Mouse (Mus musculus) frontal cortex, adult 2 months (tissue): ENCODE measurements around the gene Raet1e. TPM values are rescaled to one million over a fixed set of nuclear protein-coding genes. Genes with fewer than 3 reads are reported as not detected.
A peak's percentile ranks its signal among the peaks of the same experiment; 100 is the strongest.
"Not testable (repeated sequence)": the region's sequence is repeated elsewhere in the genome, so short reads cannot be mapped to it uniquely, and the experiment has no call there.

Source experiments
- DNase-seq, 2 experiments: peaks; one replicate each; pipeline ENCODE4 v3.0.0; 2022; ENCODE audit warnings: low spot score in 1 of 2; ENCODE audit errors: extremely low spot score in 1 of 2
- polyA plus RNA-seq: library from polyadenylated mRNA; depleted of rRNA; stranded (reverse); fragments of >200 nt; gene quantifications from 2 replicates; pipeline ENCODE4 v1.2.3, GENCODE M21; 2012; rRNA removed

Raet1e gene
- polyA plus RNA-seq: not detected in 2 replicates

DNA sequence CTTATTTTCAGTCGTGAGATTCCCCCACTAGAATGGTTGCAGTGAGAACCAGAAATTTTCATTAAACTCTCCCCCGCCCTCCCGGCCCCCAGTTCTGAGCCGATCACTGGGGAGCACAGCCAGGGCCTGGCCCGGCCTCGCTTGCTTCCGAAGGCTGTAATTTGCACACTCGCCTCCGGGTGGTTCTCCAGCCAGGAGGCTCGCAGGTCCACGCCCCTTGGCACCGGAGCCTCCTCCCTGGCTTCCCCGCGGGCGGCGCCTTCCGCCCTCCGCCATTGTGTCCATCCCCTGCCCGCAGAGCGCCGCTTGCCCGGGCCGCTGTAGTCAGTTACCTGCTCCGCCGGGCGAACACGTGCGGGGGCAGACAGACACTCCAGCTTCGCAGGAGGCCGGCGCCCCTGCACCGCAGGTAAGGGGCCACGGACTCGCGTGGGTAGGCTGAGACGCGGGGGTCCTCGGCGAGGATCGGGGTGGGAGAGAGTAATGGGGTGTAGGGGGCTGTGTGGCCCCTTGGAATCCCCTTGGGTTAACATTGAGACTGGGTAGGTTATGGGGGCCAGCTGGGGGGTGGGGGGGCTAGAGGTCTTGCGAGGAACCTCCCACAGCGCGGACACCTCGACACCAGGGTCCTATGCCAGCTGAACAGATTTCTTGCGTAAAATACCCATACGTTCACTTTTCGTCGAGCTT is at the start of gene Raet1e, which contains the start of gene H60b:
Gene Raet1e (plus strand): TSS at position 260 of the 690 bp plus-strand sequence.
Gene H60b (plus strand): TSS at position 277 of the 690 bp plus-strand sequence.
- DNase-seq: not testable (repeated sequence)

DNA sequence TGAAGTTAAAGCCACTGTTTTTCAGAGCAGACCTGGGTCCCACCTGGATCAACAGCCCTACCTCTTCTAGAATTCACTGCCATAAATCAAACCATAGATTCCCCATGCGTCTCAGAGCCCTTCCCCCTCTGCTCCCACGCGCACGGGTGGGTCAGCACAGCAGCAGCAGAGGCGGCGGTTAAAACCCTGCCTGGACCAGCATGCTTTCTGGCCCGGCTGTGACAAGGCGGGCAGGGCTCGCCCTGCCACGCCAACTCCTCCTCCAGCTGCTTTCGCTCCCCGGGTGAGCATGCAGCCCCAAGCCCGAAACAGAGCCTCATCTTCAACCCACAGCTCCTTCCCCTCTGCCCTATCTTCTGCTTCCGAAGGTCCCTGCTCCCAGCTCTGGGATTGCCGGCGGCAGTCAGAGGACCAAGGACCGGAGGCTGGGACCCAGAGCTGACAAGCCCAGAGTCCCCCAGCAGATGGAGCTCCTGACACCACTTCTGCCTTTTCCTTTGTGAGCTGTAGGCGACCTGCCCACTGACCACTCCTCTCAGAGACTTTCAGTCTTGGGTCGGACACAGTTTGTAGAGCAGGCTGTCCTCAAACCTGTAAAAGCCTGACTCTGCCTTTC is 17.6 kb upstream of the Raet1e start:
- DNase-seq: peak; percentile 26 to 76

DNA sequence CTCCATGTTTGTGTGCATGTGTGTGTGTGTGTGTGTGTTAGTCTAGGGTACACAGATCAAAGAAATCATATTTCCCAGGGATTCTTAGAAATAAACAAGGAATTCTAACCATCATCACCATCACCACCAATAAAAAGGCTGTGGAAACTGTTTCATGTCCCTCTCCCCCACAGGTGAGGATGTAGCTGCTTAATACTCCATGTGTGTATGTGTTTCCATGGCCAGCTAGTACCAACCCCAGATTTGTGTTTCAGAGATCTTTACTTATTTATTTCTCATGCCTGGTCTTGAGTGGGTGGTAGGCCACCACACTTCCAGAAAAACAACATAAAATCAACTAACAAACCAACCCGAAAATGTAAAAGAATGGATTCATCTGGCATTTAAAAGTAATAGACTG is 16.2 kb upstream of the Raet1e start:
- DNase-seq: not testable (repeated sequence)

DNA sequence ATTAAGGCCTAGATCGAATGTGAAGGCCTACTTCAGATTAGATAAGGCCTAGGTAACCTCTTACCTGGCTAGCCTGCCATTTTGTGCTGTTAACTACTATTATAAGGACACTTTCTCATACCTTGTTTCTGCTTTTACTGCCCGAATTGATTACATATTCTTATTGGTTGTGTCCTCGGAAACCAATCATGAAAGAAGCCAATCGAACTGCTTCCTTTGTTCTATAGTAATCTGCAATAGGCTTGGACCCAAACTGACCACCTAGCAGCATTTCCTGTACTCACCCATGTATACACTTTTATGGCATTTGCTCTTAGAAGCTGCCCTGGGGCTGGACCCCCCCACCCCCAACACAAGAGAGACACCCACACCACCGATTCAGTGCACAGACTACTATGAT is 15.4 kb upstream of the Raet1e start:
- no peak for DNase-seq

DNA sequence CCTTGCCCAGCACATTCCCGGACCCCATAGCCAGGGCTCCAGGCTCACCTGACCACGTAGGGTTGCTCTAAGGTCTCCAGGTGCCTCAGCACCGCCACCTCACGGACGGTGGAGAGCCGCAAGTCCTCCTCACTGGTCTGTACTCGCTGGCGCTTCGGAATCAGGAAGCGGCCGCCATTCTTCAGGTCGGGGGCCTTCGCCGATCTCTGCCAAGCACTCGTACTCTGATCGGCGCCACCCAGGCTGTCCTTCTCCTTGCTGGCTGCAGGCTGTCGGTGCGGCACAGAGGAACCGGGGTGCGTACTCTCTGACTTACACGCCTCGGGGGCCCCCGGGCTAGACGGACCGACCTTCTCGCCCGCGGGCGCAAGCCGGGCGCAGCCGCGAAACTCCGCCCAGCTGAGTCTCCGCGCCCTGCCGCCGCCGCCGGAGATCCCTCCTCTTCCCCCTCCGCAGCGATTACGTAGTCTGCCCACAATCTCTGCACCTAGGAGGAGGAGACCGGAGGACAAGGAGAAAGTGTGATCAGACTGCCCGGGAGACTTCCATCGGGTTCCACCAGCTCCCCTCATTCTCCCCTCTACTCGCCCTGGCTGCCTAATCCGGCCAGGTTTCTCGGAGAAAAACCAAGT is 9.8 kb upstream of the Raet1e start:
- DNase-seq: no peak

DNA sequence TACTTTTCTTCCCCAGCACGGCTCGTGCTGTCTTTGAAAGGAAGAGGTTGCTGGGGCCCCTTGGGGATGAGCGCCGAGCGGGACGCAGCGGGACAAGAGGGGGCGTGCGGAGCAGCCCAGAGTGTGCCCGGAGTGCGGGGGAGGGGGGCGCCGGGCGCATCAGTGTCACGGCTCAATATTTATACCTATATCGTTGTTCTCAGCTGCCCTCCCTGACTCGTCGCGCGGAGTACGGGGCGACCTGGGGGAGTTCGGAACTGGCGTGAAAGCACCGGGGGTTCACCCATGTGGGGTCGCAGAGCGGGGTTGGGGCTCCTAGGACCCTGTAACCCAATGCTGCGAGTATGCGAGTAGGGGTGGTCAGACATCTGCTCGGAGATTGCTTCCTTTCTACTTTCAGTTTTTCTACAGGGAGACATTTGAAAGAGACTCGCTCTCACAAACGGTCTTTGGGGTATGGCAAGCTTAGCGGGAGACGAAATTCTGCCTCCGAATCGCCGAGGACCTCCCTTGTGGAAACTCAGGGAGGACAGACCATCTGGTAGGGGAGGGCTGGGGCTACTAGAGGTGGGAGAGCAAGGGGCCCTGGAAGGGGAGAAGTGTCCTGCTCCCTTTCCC is 9.2 kb upstream of the Raet1e start, which contains the start of gene E030030I06Rik:
Gene E030030I06Rik (minus strand): TSS at position 198 of the 618 bp plus-strand sequence.
- no peak for DNase-seq

DNA sequence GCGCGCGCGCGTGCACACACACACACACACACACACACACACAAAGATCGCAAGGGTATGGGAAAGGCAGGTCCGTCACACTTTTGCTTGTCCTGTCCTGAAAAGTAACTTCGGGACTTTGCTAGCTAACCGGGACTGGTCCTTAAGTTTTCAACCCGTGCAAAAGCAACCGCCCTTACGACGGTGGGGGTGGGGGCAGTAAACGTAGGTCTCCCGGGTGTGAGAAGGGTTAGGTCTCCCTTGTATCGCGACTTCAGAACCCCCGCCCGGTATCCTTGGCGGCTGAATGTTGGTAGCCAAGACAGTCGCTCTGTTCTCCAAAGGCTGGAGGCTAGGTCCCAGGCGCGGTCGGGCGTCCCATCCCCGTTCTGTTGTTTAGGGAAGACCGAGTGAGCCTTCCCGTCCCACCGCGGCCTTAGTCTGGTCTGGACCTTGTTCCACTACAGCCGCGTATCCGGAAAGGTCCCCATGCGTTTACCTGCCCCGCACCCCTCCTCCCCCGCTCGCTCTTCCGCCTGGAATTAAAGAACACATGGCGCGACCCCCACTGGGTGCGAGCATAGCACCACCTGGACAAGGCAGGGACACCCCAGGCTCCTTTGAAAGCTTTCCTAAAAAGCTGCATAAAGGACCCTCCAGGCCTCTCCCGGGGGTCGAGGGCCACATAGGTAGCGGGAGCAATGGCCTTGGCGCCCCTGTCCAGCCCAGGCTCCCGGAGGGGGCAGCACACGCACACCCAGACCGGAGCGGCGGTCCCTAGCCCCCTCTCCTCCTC is 8.5 kb upstream of the Raet1e start:
- DNase-seq: no peak

DNA sequence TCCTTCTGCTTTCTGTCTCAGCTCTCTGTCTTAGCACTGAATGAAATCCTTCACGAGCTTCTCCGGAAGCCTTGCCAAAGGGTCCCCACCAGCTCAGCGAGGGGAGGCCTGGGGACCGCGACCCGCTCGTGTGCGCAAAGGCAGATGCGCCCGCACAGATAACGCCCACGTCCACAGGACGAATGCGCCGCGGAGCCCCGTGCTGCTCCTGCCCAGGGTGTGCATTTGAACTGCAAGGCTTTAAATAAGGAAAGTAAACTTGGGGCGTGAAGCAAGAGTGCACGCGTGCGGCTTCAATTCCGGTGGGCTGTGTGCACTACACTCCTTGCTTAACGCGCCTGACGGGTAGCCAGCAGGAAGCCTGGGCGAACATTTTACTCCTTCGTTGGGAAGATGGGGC is 7.8 kb upstream of the Raet1e start:
- DNase-seq: no peak

DNA sequence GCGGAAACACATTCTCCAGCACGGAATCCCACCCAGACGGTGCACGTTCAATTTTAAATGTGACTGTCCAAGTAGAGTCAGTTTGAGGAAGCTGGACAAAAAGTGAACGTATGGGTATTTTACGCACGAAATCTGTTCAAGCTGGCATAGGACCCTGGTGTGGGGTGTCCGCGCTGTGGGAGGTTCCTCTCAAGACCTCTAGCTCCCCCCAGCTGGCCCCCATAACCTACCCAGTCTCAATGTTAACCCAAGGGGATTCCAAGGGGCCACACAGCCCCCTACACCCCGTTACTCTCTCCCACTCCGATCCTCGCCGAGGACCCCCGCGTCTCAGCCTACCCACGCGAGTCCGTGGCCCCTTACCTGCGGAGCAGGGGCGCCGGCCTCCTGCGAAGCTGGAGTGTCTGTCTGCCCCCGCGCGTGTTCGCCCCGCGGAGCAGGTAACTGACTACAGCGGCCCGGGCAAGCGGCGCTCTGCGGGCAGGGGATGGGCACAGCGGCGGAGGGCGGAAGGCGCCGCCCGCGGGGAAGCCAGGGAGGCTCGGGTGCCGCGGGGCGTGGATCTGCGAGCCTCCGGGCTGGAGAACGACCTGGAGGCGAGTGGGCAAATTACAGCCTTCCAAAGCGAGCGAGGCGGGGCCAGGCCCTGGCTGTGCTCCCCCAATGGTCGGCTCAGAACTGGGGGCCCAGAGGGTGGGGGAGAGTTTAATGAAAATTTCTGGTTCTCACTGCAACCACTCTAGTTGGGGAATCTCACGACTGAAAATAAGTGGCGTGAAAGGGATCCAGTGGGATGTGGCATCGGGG is 7.1 kb upstream of the Raet1e start:
- DNase-seq: not testable (repeated sequence)

DNA sequence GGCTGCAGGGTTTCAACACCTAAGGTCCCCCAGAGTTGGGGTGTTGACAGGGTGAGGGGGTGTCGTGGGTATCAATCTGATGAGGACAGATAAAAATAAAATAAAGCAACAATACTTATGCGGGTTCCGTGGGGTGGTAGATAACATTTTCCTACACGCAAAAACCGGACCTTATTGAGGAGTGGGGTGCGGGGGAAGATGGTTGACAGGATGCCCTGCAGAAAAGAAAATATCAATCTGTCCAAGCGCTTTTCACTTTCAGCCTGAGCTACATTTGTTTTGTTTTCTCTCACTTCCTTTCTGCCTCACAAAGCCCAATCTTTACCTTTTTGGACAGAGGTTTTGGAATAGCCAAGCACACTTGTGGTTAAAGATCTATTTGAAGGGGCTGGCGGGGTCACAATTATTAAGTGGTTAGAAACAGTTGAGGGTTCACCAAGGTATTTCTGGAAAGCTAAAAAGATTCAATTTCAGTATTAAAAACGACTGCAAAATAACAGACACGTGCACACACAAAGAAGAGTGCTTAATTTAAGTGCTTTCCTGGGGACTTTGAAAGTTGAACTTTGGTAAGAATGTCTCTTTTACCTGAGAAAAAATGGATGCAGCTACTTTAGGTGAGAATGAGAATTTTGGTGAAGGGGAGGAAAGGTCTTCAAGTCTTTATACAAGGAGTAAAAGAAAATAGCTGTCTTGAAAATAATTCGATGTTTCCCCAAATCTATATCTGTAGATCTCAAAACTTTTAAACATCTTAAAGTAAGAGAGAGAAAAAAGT is 6.3 kb upstream of the Raet1e start:
- DNase-seq: not testable (repeated sequence)

DNA sequence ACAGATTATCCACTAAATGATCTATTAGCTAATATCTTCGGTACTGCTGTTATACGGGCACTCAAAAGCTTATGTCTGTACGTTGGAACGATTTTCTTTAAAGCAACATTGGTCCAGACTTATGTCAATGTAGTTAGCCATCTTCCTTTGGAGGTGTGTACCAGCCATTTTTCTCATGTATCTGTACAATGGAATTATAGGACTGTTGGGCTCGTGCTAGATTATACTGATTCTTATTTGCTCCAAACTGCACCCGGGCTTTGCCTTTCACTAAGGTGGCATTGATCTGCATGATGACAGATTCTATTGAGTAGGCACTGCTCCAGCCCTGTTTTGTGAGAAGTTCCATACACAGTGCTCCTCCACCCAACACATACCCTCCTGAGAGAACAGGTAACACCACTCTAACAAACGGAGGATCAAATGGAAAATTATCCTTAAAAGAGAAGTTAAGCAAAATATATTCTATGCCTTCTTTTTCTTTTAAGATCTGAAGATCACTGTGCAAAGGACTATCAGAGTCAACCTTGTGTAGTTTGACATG is 5.2 kb upstream of the Raet1e start:
- DNase-seq: not testable (repeated sequence)

DNA sequence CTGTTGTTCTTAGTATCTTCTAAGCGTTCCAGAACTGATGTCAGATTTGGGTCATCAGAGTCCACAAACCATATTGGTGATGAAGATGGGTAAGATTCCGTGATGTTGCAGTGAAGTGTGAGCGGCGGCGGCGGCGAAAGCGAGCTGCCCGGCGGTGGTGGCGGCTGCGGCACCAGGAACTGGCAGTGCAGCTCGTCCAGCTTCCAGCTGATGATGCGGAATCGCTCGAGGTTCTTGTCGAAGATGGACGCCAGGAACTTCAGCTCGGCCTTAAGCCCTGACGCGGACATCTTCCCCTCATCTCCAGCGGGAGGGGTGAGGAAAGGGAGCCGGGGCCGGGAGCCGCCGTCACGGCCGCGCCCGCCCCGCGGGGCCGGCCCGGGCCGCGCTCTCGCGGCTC is 4.2 kb upstream of the Raet1e start:
- not testable (repeated sequence) for DNase-seq

DNA sequence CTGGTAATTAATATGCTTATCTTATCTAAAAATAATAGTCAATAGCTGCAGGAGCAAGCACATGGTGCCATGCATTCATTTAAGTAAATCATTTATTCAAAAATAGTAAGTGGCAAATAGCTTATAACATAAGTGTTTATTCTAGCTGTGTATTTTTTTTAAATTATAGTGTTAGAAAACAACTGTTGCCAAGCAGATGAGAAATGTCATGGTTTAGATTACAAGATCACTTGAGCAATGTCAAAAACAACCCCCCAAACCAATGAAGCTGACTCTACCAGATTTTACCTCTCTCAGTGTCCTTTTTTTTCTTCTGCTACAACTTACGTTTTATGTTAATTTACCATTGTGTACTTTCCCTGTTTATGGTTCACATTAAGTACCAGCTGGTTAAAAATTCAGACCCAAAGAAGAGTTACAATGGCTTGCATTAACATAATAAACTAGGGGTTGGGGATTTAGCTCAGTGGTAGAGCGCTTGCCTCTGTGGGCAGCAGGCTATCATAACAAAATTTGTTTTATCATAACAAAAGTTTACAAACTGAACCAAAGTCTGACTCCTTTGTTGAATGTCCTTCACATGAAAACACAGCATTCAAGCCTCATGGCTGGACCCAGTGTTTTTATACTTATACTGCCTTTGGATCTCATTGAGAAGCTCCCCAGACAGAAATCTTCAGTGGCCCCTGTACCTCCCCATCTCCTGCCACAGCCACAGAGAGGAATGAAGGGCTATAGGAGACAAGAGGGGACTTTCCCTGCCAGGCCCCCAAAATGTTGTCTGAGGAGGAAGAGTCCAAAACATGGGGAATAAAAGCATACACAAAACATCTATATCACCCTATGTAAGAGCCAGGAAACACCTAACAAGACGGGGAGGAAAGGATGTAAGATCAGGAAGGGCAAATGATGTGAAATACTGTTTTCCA is 3.2 kb upstream of the Raet1e start:
- DNase-seq: no peak

DNA sequence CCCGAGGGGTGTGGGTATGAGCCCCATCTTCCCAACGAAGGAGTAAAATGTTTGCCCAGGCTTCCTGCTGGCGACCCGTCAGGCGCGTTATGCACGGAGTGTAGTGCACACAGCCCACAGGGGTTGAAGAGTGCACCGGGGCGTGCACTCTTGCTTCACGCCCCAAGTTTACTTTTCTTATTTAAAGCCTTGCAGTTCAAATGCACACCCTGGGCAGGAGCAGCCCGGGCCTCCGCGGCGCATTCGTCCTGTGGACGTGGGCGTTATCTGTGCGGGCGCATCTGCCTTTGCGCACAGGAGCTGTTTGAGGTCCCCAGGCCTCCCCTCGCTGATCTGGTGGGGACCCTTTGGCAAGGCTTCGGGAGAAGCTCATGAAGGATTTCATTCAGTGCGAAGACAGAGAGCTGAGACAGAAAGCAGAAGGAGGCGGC is 777 bp downstream of the Raet1e start:
- DNase-seq: no peak

DNA sequence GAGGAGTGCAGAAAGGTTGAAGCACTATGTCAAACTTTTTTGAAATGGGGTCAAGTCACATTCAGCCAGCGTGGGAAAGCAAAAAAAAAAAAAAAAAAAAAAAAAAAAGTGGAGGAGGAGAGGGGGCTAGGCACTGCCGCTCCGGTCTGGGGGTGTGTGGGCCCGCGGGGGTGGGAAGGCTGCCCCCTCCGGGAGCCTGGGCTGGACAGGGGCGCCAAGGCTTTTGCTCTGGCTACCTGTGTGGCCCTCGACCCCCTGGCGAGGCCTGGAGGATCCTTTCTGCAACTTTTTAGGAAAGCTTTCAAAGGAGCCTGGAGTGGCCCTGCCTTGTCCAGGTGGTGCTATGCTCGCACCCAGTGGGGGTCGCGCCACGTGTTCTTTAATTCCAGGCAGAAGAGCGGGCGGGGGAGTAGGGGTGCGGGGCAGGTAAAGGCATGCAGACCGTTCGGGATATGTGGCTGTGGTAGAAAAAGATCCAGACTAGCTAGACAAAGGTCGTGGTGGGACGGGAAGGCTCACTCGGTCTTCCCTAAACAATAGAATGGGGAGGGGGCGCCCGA is 1.3 kb downstream of the Raet1e start:
- no peak for DNase-seq

DNA sequence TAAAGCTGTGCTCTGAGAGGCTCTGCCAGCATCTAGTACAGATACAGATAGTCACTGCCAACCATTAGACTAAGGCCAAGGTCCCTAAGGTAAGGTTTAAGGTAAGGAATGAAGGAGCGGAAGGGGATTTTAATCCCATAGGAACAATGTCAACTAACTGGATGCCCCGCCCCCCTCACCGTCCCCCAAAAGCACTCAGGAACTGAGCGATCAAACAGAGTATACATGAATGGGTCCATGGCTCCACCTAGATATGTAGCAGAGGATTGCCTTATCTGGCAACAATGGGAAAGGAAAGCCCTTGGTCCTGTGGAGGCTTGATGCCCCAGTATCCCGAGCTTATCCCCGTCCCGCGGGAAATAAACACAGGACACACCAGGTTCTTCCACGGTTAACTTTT is 4.9 kb downstream of the Raet1e start:
- DNase-seq: not testable (repeated sequence)
